ENCODE assay signal across 12 mouse cellular contexts in genomic region chr6:104783891-104784290, GRCm38 (mm10).
"Had no signal": no experiment of that assay in that cellular context is flagged by ENCODE, and none has a peak within 500 bp of the region (broad histone marks: within the 10 kb centered on the region; RNA-seq: fewer than 3 reads in every experiment).

No protein-coding gene starts in this region.

- H3K36me3 ChIP-seq: liver, embryonic 13.5 days; lung, embryonic 15.5 days had no signal

- H3K27me3 ChIP-seq: liver, embryonic 13.5 days; lung, embryonic 15.5 days had no signal

- H3K9me3 ChIP-seq: liver, embryonic 13.5 days; lung, embryonic 15.5 days had no signal

- H3K4me2 ChIP-seq: liver, embryonic 13.5 days; lung, embryonic 15.5 days had no signal

- H3K9ac ChIP-seq: liver, embryonic 13.5 days; liver, postnatal 0 days; lung, embryonic 15.5 days had no signal

- H3K4me1 ChIP-seq: liver, embryonic 13.5 days; lung, embryonic 15.5 days had no signal

- DNase-seq: kidney, adult 9 months; kidney, postnatal 25 days; liver, embryonic 13.5 days; liver, postnatal 0 days; lung, postnatal 14 days; midbrain, embryonic 14.5 days; thymus, postnatal 4 days had no signal

- H3K4me3 ChIP-seq: left cerebral cortex, adult 2 months; liver, embryonic 13.5 days; lung, embryonic 15.5 days had no signal

- H3K27ac ChIP-seq: left cerebral cortex, adult 2 months; liver, embryonic 13.5 days; lung, embryonic 15.5 days; macrophage; stomach, postnatal 0 days had no signal

- ATAC-seq: intestine, postnatal 0 days; liver, postnatal 0 days had no signal
